Mouse (Mus musculus) lung, postnatal 0 days (tissue): Measurements from ENCODE around the gene Dnhd1.

Source experiments
- CTCF ChIP-seq: IDR thresholded peaks from 2 replicates; pipeline ENCODE4 v1.5.1; 2016; ENCODE audit warnings: antibody characterized with exemption, mild to moderate bottlenecking
- EP300 ChIP-seq: IDR thresholded peaks from 2 replicates; pipeline ENCODE4 v1.6.1; 2016; ENCODE audit warnings: antibody characterized with exemption, mild to moderate bottlenecking, control low read depth

GRCm38 (mm10) chr7:105619701-105620100 is 30.9 kb upstream of the Dnhd1 start:
- peak; percentile 89 for TF ChIP-seq EP300
- TF ChIP-seq CTCF = peak; percentile 36; the same call in 1 of the 2 replicates
